Mouse (Mus musculus) retina, adult 2 months (tissue): ENCODE data around the gene Olfr452.

Experiments used
- DNase-seq: peaks from one replicate; pipeline ENCODE4 v3.0.0-alpha.2; 2012; ENCODE audit warnings: low read depth, low spot score

The Olfr452 gene

DNA sequence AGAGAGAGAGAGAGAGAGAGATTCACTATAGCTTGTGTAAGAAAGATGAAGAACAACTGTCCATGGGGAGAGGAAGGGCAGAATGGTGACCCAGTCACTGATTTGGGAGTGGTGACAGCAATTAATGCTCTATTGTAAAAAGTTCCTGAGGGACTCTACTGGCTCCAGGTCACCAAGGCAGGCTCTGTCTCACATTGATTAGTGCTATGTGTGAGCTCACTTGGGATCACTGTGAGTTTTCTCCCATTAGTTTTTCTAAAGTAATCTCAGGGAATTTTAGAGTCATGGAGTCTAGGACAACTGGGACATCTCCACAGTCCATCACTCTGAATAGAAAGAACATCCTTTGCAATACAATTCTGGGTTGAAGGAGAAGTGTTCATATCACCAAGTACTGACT, at the start of gene Olfr452:
Gene Olfr452, plus strand, starts transcription at position 301 of the 400 bp plus-strand sequence.
- DNase-seq, result no peak

DNA sequence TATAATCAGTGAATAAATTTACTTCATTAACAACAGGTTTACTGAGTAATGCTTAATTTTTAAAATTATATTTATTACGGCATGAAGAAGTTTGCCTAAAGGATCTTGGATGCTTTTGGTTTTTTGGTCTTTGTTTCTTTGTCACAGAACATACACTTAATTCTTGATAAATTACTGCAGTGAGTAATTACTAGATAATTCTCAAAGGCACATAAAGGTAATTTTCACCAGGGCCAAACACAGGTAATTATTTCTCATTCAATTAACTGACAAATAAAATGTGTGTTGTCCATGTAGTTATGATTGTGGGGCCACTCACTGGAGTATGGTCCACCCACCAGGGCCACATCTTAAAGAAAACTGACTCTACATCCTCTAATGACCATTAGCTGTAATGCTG, 45.8 kb upstream of the Olfr452 start, which contains the start of gene Olfr453:
Gene Olfr453, plus strand, starts transcription at position 301 of the 400 bp plus-strand sequence.
- no peak for DNase-seq

DNA sequence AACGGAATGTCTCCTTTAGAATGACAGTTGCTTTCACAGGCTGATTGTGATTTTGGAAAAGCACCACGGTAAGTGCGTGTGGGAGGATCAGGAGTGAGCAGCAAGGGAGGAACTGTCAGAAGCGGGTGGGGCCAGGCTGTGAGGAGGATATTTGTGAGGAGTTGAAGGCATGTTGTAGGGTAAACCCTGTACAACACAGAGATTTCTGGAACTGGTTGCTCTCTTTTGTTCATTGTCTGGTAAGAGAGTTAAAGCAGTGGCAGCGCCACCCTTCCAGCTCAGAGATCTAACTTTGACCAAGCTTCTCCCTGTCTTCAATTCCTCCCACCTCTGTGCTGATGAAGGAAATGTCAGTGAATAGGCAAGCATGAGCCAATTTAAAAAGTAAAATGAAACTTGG, 42.6 kb upstream of the Olfr452 start:
- DNase-seq, result no peak

DNA sequence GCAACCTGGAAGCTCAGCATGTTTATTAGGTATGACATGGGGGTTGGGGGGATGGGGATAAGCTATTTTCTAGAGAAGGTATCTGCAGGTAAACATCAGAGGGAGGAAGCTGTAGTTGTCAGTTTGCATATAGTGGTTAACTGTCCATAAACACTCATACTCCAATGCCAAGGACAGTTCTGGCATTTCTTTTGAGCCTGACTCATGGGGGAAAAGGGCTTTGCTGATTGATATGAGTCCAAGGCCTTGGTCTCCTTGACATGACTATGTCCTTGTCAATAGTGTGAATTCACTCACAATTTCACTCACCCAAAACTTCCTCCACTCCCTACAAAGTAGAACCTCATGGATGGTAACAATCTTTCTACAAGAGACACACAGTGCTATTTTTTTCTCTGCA, 37.0 kb upstream of the Olfr452 start:
- DNase-seq, result no peak

DNA sequence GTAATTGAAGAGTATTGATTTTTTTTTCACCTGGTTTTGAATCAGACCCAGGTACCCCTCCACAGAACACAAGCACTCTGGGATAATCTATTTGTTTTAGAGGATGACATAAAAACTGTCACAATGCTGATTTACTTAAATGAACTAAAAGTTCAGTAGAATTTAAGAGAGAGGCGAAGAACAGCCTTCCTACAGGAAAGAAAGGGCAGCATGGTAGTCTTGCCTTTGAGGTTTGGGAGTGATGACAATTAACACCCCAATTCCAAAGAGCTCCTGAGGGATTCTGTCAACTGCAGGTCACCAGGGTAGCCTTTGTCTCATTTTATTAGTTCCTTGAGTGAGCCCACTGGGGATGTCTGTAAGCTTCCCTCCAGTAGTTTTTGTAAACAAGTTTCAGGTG, 28.8 kb upstream of the Olfr452 start, which contains the start of gene Olfr38:
Gene Olfr38, plus strand, starts transcription at position 301 of the 400 bp plus-strand sequence.
- no peak for DNase-seq

DNA sequence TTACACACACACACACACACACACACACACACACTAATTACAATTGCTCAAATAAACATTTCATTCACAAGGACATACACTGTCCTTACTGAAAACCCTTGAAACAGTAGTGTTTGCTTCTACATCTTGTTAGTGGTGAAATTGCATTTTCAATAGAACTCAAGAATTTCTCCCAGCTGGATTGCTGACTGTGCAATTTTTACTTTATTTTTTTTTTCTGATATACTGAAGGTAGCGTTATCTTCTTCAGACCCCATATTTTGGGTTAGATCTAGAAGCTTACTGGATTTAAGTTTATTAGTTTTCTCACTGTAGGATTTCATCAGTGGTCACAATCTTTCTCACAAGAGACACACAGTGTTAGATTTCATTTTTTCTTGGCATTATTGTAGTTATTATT, 7.8 kb upstream of the Olfr452 start:
- DNase-seq, result no peak

DNA sequence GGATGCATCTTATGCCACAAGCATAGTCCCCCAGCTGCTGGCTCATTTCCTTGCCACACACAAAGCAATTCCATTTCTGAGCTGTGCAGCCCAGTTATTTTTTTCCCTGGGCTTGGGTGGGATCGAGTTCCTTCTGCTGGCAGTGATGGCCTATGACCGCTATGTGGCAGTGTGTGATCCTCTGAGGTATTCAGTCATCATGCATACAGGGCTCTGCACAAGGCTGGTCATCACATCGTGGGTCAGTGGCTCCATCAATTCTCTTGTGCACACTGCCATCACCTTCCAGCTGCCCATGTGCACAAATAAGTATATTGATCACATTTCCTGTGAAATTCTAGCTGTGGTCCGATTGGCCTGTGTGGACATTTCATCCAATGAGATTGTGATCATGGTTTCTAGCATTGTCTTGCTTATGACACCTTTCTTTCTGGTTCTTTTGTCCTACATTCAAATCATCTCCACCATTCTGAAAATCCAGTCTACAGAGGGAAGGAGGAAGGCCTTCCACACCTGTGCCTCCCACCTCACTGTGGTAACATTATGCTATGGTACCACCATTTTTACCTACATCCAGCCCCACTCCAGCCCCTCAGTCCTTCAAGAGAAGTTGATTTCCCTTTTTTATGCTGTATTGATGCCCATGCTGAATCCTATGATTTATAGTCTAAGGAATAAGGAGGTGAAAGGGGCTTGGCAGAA, 5.5 kb downstream of the Olfr452 start:
- no peak for DNase-seq

DNA sequence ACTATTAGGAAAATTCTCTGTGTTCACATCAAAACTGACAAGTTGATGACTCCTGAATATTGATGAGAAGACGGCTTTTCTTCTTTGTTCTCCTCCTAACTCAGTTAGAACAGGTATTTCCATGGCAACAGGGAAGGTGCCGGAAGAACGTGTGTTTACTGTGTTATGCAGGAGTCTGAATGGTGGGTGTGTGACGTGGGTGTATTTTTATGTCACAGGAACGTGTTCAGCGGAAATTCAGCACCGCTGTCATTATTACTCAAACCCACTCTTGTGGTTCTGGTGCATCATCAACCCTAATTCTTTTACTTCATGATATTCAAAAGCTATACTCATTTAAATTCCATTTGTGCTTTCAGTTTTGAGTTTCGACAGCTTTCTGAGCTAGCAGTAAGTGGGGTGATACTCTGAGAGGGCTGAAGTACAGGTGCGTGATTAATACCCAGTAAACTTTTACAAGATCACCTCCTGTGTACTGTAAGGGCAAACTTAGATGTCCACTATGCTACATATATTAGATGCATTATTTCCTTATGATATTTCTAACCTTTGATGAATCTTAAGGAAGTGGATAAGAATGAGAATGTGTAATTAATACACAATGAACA, 6.2 kb downstream of the Olfr452 start:
- DNase-seq, result no peak

DNA sequence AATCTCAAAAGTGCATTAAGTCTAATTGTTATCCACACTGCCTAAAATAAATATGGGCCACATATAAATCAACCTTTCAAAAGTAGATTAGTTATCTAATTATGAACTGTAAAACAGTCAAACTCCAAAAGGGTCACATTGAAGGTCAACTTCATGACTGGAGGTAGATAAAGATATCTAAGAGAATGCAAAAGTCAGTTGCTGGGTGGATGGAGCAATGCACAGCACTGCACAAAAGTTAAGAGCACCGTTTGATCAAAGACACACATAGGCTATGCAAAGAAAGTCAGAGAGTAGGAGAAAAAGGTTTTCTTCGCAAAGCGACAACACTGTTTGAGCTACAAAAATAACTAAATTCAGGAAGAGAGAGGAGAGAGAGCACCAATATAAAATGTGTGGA, 10.1 kb downstream of the Olfr452 start:
- no peak for DNase-seq

DNA sequence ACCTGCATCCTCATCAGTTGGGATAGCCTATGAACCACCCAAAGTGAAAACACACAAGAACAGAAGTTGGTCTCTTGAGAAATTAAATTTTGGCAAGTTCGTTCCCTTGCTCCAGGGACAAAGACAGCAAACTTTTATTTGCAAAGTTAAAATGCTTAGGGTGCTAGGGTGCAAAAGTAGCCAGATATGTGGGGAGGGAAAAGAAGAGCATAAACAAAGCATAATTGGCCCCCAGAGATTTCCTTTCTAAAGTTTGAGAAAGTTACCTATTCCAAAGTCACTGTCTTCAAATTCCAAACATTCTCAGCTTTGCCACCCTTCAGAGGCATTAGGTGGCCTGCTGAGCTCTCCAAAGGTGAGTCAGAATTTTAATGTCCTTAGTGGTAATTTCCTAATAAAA, 26.7 kb downstream of the Olfr452 start, which contains the start of gene Olfr450:
Gene Olfr450, plus strand, starts transcription at position 301 of the 400 bp plus-strand sequence.
- DNase-seq, result no peak

DNA sequence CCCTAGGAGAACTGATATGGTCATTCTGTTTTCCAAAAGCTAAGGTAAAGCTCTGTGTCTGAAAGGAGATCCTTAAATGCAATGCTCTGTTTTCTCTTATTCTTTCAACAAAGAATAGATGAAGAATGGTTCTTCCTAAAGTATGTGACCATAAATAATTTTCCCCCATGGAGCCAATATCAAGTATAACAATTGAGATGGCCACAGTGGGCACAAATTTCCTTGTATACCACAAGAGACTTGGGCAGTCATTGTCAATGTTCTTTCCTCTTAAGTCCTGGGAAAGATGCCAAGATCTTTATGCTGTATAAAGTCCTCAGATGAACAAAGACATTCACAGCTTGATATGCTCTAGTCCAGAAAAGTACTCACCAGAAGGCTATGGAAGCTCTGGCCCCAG, 49.2 kb downstream of the Olfr452 start, which contains the start of gene Olfr449:
Gene Olfr449, plus strand, starts transcription at position 301 of the 400 bp plus-strand sequence.
- no peak for DNase-seq
